Mouse (Mus musculus) liver, adult 2 months (tissue): ENCODE results near the gene Dohh. TPM values are rescaled to one million over a fixed set of nuclear protein-coding genes. Genes with fewer than 3 reads are reported as not detected.
A peak's percentile ranks its signal among the peaks of the same experiment; 100 is the strongest.

Source experiments
- DNase-seq: peaks from one replicate; pipeline ENCODE4 v3.0.0-alpha.2; 2011; ENCODE audit warnings: low read depth, low spot score; ENCODE audit errors: extremely low read depth
- H3K27ac ChIP-seq: fragments of 200-500 bp; replicated peaks from 2 replicates; pipeline ENCODE4 v1.5.1; 2012; ENCODE audit warnings: low read depth, mild to moderate bottlenecking, control low read depth, inconsistent platforms, low read length; ENCODE audit not compliant: insufficient read depth
- H3K27me3 ChIP-seq: fragments of 200-500 bp; 2 replicates; pipeline ENCODE4 v1.6.1; 2012; ENCODE audit warnings: mild to moderate bottlenecking, moderate library complexity, low read length, inconsistent platforms; ENCODE audit not compliant: control insufficient read depth, insufficient read depth
- H3K36me3 ChIP-seq: fragments of 200-500 bp; 2 replicates; pipeline ENCODE4 v1.6.1; 2012; ENCODE audit warnings: low read length, inconsistent platforms; ENCODE audit not compliant: control insufficient read depth, insufficient read depth
- H3K4me1 ChIP-seq: fragments of 200-500 bp; 2 replicates; pipeline ENCODE4 v1.6.1; 2011; ENCODE audit warnings: low read length; ENCODE audit not compliant: control insufficient read depth, insufficient read depth
- H3K4me3 ChIP-seq: fragments of 200-500 bp; 2 replicates; pipeline ENCODE4 v1.5.1; 2011; ENCODE audit warnings: low read depth, mild to moderate bottlenecking, control low read depth, low read length, moderate library complexity; ENCODE audit not compliant: insufficient read depth
- H3K79me2 ChIP-seq: fragments of 200-500 bp; 2 replicates; pipeline ENCODE4 v1.6.1; 2012; ENCODE audit warnings: inconsistent platforms, mild to moderate bottlenecking, low read length, moderate library complexity; ENCODE audit not compliant: control insufficient read depth, insufficient read depth
- H3K9ac ChIP-seq: fragments of 200-500 bp; 2 replicates; pipeline ENCODE4 v1.6.1; 2012; ENCODE audit warnings: low read depth, mild to moderate bottlenecking, control low read depth, inconsistent platforms, low read length
- CTCF ChIP-seq: fragments of 200-500 bp; IDR thresholded peaks from 2 replicates; pipeline ENCODE4 v1.5.1; 2011; ENCODE audit warnings: low read depth, low read length, control low read depth
- POLR2A ChIP-seq: fragments of 200-500 bp; IDR thresholded peaks from 2 replicates; pipeline ENCODE4 v1.6.1; 2011; ENCODE audit warnings: low read length, control low read depth; ENCODE audit not compliant: insufficient read depth; ENCODE audit errors: extremely low read depth
- WGBS: fragments of 180-500 bp; shearing (Covaris S2); methylation state at CpG from one replicate; pipeline ENCODE4 v1.1.7; 2018; 5-methylcytosine and 5-hydroxymethylcytosine counted together
- polyA plus RNA-seq: library from polyadenylated mRNA; depleted of rRNA; stranded (reverse); fragments of >200 nt; gene quantifications from 2 replicates; pipeline ENCODE4 v1.2.3, GENCODE M21; 2012
- total RNA-seq: library from RNA; depleted of rRNA; stranded (reverse); fragments of >200 nt; gene quantifications from 2 replicates; pipeline ENCODE4 v1.2.3, GENCODE M21; 2014

Dohh gene
- total and polyA plus RNA-seq, 2 experiments = 39.7 to 49.7 TPM

DNA sequence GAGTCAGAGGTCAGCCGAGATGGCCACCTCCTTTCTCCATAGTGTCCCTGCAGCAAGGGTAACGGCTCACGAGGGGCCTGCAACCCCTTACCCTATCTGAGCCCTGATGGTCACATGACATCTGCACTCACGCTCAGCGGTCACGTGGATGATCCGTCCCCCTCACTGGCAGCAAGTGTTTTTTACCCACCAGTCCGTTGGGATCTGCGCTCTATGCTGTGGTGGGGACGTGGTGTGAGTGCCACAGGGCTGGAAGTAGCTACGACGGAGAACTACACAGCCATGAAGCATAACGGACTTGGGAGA, 24.1 kb downstream of the Dohh start:
- Histone ChIP-seq H3K4me1 (peaks cover 47% of the 10 kb centered on the region), H3K27me3 (no peaks in the 10 kb centered on the region), H3K4me3 (no peak overlapping the region), H3K79me2 (peaks cover 6% of the 10 kb centered on the region; the same call in 1 of the 2 replicates), H3K36me3 (peaks cover 19% of the 10 kb centered on the region; the same call in 1 of the 2 replicates), H3K27ac (peak overlapping the region; percentile 11; the same call in 1 of the 2 replicates), H3K9ac (peak overlapping the region; percentile 3; the same call in 1 of the 2 replicates)
- 75% methylated on average over 13 of the region's 13 CpGs for WGBS
- TF ChIP-seq POLR2A = no peak
- TF ChIP-seq CTCF = no peak
- DNase-seq = no peak

DNA sequence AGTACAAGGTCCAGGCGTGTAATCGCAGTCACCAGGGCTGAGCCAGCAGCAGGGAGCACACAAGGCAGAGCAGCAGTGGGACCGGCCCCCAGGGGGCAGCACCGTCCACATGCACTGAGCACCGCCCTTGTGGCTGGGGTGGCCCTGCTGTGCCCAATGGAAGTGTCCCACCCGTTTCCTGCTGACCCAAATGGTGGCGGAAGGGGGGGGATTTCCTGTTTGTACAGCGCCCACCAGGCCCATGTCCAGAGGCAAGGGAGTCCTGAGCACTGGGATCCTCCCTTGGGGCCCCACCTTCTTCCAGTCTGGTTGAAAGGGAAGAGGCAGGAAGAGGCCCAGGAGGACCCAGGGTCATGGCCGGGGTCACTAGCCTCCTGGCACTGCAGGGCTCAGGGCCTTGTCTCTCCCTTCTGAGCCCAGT, 24.7 kb downstream of the Dohh start:
- peaks cover 10% of the 10 kb centered on the region; the same call in 1 of the 2 replicates for H3K79me2 ChIP-seq
- H3K27ac ChIP-seq = peak overlapping the region; percentile 14; the same call in 1 of the 2 replicates
- peaks cover 19% of the 10 kb centered on the region; the same call in 1 of the 2 replicates for H3K36me3 ChIP-seq
- TF ChIP-seq POLR2A (no peak), CTCF (no peak)
- H3K9ac ChIP-seq = no peak overlapping the region
- H3K4me3 ChIP-seq = no peak overlapping the region
- H3K27me3 ChIP-seq = no peaks in the 10 kb centered on the region
- WGBS = 10% methylated on average over 9 of the region's 9 CpGs
- peak; percentile 86 for DNase-seq
- peaks cover 51% of the 10 kb centered on the region for H3K4me1 ChIP-seq

DNA sequence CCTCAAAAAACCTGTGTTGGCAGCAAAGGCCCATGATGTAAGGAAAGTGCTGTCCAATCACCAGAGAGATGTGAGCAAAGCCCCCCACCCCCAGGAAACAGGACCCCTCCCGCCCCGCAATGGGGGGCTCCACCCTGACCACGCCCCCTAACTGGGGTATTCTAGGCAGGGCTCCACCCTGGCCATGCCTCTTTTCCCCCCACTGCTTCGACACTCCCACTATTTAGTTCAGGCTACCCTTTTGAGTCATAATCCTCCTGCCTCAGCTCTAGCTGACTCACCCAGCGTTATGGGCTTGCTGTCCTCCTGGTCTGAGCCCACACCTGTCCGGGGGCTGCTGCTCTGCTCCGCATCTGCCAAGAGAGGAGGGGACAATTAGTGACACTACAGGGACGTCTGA, 25.1 kb downstream of the Dohh start:
- peaks cover 53% of the 10 kb centered on the region for H3K4me1 ChIP-seq
- H3K79me2 ChIP-seq = peaks cover 10% of the 10 kb centered on the region; the same call in 1 of the 2 replicates
- H3K9ac ChIP-seq = peak overlapping the region; percentile 6; the same call in 1 of the 2 replicates
- H3K27me3 ChIP-seq = no peaks in the 10 kb centered on the region
- H3K27ac ChIP-seq = peak overlapping the region; percentile 14; the same call in 1 of the 2 replicates
- H3K4me3 ChIP-seq = no peak overlapping the region
- TF ChIP-seq POLR2A (no peak), CTCF (no peak)
- peaks cover 17% of the 10 kb centered on the region; the same call in 1 of the 2 replicates for H3K36me3 ChIP-seq
- DNase-seq = no peak
- WGBS = 50% methylated on average over 8 of the region's 8 CpGs

DNA sequence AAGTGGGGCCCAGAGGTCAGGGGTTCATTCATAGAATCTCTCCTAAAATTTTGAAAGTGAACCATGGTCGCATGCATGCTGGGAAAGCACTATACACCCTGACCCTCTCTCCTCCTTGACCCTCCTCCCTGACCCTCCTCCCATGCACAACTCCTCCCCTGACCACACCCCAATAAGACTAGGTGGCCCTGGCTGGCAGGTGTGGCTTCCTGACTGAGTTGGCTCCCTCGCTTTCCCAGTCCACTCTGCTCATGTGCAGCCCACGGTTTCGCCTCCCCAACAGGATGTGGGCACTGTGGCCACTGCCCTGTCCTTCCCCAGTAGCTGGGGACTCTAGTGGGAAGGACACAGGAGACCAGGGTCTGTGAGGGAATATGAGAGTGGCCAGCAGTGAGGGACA, 26.1 kb downstream of the Dohh start:
- TF ChIP-seq POLR2A (no peak), CTCF (no peak)
- peak overlapping the region; percentile 18; the same call in 1 of the 2 replicates for H3K9ac ChIP-seq
- peaks cover 10% of the 10 kb centered on the region; the same call in 1 of the 2 replicates for H3K79me2 ChIP-seq
- peak overlapping the region; percentile 89 for H3K27ac ChIP-seq
- WGBS = 16% methylated on average over 4 of the region's 4 CpGs
- H3K27me3 ChIP-seq = no peaks in the 10 kb centered on the region
- H3K4me3 ChIP-seq = no peak overlapping the region
- H3K4me1 ChIP-seq = peaks cover 62% of the 10 kb centered on the region
- peaks cover 14% of the 10 kb centered on the region; the same call in 1 of the 2 replicates for H3K36me3 ChIP-seq
- DNase-seq = peak; percentile 54

DNA sequence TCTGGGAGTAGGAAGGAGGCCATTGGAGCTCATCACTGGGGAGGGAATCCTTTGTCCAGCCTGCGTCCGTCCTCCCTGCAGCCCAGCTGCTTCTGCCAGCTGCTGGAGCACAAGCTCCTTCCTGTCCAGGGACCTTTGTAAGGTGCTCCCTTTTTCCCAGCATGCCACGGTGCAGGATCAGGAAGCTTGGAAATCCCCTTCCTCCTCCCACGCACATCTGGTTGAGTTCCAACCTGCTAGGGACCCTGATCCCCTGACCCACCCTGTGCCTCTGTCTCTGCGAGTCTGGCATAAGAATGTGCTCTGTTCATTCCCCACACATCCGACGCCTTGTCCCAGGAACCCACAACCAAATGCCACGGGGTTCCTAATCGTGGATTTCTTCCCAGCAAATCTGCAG, 26.8 kb downstream of the Dohh start:
- Histone ChIP-seq H3K27me3 (no peaks in the 10 kb centered on the region), H3K36me3 (peaks cover 10% of the 10 kb centered on the region; the same call in 1 of the 2 replicates), H3K4me1 (peaks cover 65% of the 10 kb centered on the region), H3K79me2 (peaks cover 17% of the 10 kb centered on the region; the same call in 1 of the 2 replicates), H3K4me3 (no peak overlapping the region), H3K27ac (peak overlapping the region; percentile 89), H3K9ac (no peak overlapping the region)
- WGBS = 54% methylated on average over 9 of the region's 9 CpGs
- no peak for DNase-seq
- no peak for TF ChIP-seq CTCF
- no peak for TF ChIP-seq POLR2A

DNA sequence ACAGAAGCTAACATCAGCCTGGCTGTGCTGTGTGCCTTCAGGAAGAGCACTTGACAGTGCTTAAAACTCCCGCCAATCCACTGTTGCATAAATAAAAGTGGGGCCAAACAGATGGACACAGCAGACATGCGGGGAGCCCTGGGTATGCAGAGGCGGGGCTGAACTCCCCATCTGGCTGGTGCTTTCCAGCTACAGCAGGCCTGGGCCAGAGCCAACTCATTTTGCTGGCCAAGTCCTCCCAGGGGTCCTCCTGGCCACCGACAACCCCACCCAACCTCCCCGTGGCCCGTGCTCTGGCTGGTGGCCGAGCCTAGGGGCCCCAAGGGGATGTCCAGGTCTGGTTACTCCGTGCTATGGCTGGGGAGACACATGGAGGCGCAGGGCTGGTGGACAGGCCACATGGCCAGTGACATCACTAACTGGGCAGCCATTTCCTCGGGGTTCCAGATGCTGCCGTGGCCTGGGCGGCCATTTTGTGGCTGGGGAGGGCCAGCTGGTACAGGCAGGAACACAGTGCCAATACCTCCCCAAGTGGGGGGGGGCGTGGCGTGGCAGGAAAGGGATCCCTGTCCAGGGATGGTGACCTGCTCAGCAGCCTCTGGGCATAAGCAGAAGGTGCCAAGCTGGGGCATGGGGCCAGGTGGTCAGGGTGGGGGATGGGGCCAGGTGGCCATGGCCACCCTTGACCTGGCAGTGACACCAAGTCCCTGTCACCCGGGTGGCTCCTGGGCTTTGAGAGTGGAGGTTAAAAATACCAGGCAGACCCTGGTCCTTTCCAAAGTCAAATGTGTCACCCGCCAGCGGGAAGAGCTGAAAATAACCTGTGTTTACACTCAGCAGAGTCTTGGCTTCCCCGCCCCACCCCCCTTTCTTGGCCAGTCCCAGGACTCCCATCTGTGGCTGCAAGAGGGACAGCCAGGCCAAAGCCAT, 27.5 kb downstream of the Dohh start:
- WGBS = 13% methylated on average over 18 of the region's 18 CpGs
- Histone ChIP-seq H3K4me3 (peak overlapping the region; percentile 7; the same call in 1 of the 2 replicates), H3K36me3 (peaks cover 6% of the 10 kb centered on the region; the same call in 1 of the 2 replicates), H3K4me1 (peaks cover 70% of the 10 kb centered on the region), H3K27ac (peak overlapping the region; percentile 89), H3K79me2 (peaks cover 21% of the 10 kb centered on the region; the same call in 1 of the 2 replicates), H3K27me3 (no peaks in the 10 kb centered on the region), H3K9ac (peak overlapping the region; percentile 57)
- no peak for TF ChIP-seq CTCF
- TF ChIP-seq POLR2A = no peak
- peak; percentile 95 for DNase-seq
